Mouse (Mus musculus) intestine, embryonic 16.5 days (tissue): Measurements from ENCODE around the gene Il11ra1. TPM values are rescaled to one million over a fixed set of nuclear protein-coding genes. Genes with fewer than 3 reads are reported as not detected.
"Not testable (repeated sequence)": the region's sequence is repeated elsewhere in the genome, so short reads cannot be mapped to it uniquely, and the experiment has no call there.

Experiments
- ATAC-seq: fragments of 200-750 bp; cut with Nextera tagmentation; 2 replicates; pipeline ENCODE4 v1.8.0; 2017; ENCODE audit warnings: moderate TSS enrichment, moderate library complexity
- H3K27ac ChIP-seq: fragments of 300-500 bp; sonication (generic); 2 replicates; pipeline ENCODE4 v1.5.1; 2014; ENCODE audit warnings: mild to moderate bottlenecking, low read length
- H3K27me3 ChIP-seq: fragments of 300-500 bp; sonication (generic); replicated peaks from 2 replicates; pipeline ENCODE4 v1.6.1; 2014; ENCODE audit warnings: low read length, control low read depth, mixed read lengths; ENCODE audit not compliant: control insufficient read depth, insufficient read depth
- H3K36me3 ChIP-seq: fragments of 300-500 bp; sonication (generic); 2 replicates; pipeline ENCODE4 v1.6.1; 2014; ENCODE audit warnings: low read length, control low read depth; ENCODE audit not compliant: control insufficient read depth, insufficient read depth
- H3K4me1 ChIP-seq: fragments of 300-500 bp; sonication (generic); 2 replicates; pipeline ENCODE4 v1.6.1; 2014; ENCODE audit warnings: low read length, control low read depth, mixed read lengths; ENCODE audit not compliant: control insufficient read depth, insufficient read depth
- H3K4me2 ChIP-seq: fragments of 300-500 bp; sonication (generic); 2 replicates; pipeline ENCODE4 v1.6.1; 2014; ENCODE audit warnings: low read depth, low read length, control low read depth
- H3K4me3 ChIP-seq: fragments of 300-500 bp; sonication (generic); 2 replicates; pipeline ENCODE4 v1.5.1; 2014; ENCODE audit warnings: mild to moderate bottlenecking, low read length
- H3K9ac ChIP-seq: fragments of 300-500 bp; sonication (generic); 2 replicates; pipeline ENCODE4 v1.6.1; 2014; ENCODE audit warnings: low read depth, low read length
- H3K9me3 ChIP-seq: fragments of 300-500 bp; sonication (generic); 2 replicates; pipeline ENCODE4 v1.6.1; 2016; ENCODE audit warnings: low read length, control low read depth; ENCODE audit not compliant: control insufficient read depth
- WGBS: fragments of 180-500 bp; shearing (Covaris S2); extraction: QIAGEN DNeasy Blood & Tissue Kit; methylation state at CpG from one replicate; pipeline ENCODE4 v1.1.7; 2014; 5-methylcytosine and 5-hydroxymethylcytosine counted together
- polyA plus RNA-seq: library from polyadenylated mRNA; unstranded; fragments of >200 nt; fragmentation: Nextera tagmentation; extraction: Ambion mirVana; gene quantifications from 2 replicates; pipeline ENCODE4 v1.2.1, GENCODE M21; 2015

Gene Il11ra1
- polyA plus RNA-seq, 1 experiment from 2014 or later = 125 TPM

DNA sequence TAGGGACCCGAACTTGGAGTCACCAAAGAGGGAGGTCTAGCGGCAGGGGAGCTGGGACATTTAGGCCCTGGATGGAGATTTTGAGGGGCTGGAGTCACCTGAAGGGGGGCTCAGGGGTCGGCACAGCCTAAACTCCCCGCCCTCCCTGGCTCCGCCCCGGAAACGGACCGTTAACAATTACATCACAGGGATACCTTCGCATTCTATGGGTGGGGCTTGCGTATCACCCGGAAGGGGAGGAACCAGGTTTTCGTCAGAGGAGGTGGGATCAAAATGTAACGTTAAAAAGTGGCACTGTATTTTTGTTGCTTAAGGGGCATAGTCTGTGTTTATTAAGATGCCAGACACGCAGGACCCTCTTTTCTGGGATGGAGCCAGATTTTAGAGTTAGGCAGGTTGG lies 74.2 kb downstream of the Il11ra1 start, which contains the start of gene Ccl27a:
Ccl27a (minus strand) TSS at position 246 of the 400 bp plus-strand sequence.
- H3K36me3 ChIP-seq, ATAC-seq, H3K27me3 ChIP-seq, H3K4me1 ChIP-seq, H3K9me3 ChIP-seq, H3K27ac ChIP-seq: not testable (repeated sequence)
- 0% methylated on average over 12 of the region's 14 CpGs for WGBS
- Histone ChIP-seq H3K4me2 (peak within 1 kb of the TSS; percentile 48), H3K4me3 (peak within 1 kb of the TSS; percentile 40), H3K9ac (0 out of 2 replicates have a peak within 1 kb of the TSS, but pooled peaks have one; percentile 48)

DNA sequence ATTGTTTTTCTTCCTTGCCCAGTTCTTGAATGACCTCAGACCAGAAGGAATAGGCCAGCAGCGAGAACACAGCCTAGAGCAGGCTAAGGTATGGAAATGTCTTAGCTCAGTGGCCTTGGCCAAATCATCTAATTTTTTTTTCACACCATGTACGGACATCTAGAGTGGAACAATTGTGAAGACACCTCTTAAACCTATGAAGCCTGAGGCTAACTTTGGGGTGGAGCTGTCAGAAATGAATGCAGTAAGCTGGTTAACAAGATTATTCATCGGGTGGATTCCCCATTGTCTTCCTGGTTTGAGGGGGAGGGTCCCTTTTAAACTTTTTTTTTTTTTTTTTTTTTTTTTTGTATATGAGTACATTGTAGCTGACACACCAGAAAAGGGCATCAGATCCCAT lies 74.7 kb downstream of the Il11ra1 start:
- not testable (repeated sequence) for H3K27ac ChIP-seq, H3K9ac ChIP-seq, ATAC-seq, H3K36me3 ChIP-seq, H3K27me3 ChIP-seq, H3K9me3 ChIP-seq, H3K4me1 ChIP-seq
- peak overlapping the region; percentile 29; the same call in 1 of the 2 replicates for H3K4me3 ChIP-seq
- H3K4me2 ChIP-seq = 0 out of 2 replicates have a peak overlapping the region, but pooled peaks have one; percentile 32
- WGBS = 76% methylated on average over 3 of the region's 3 CpGs

- not testable (repeated sequence) for H3K9me3 ChIP-seq, H3K4me1 ChIP-seq, H3K9ac ChIP-seq, ATAC-seq, H3K27me3 ChIP-seq, H3K4me2 ChIP-seq, H3K36me3 ChIP-seq, H3K4me3 ChIP-seq, H3K27ac ChIP-seq
- WGBS = 88% methylated on average over 1 of the region's 1 CpGs
Observed at GRCm38 (mm10) chr4:41775840-41776239, 76.1 kb downstream of the Il11ra1 start.

DNA sequence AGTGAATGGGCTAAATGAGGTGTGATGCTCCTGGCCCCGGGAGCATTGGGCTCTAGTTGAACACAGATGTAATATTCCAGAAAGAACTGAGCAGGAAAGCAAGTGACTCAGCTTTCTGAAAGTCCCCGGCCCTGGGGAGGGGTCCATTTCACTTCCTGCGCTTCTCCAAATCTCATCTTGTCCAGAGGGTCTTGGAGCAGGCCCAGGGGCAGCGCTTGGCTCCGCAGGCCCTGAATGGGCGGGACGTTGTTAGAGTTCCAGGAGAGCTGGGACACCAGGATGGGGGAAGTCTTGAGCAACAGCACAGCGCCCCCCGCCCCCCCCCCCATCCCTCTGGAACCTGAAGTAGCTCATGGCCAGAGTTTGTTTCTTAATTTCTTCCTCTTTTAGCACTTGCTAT lies 81.5 kb downstream of the Il11ra1 start:
- H3K4me3 ChIP-seq, H3K36me3 ChIP-seq, ATAC-seq, H3K4me1 ChIP-seq, H3K9ac ChIP-seq, H3K27ac ChIP-seq, H3K4me2 ChIP-seq, H3K9me3 ChIP-seq, H3K27me3 ChIP-seq: not testable (repeated sequence)
- WGBS = 22% methylated on average over 4 of the region's 9 CpGs

GRCm38 (mm10) chr4:41781748-41782485 lies 82.1 kb downstream of the Il11ra1 start:
- not testable (repeated sequence) for H3K4me3 ChIP-seq, H3K27me3 ChIP-seq, ATAC-seq, H3K36me3 ChIP-seq, H3K9me3 ChIP-seq, H3K27ac ChIP-seq, H3K4me2 ChIP-seq, H3K4me1 ChIP-seq, H3K9ac ChIP-seq
- 26% methylated on average over 15 of the region's 21 CpGs for WGBS

DNA sequence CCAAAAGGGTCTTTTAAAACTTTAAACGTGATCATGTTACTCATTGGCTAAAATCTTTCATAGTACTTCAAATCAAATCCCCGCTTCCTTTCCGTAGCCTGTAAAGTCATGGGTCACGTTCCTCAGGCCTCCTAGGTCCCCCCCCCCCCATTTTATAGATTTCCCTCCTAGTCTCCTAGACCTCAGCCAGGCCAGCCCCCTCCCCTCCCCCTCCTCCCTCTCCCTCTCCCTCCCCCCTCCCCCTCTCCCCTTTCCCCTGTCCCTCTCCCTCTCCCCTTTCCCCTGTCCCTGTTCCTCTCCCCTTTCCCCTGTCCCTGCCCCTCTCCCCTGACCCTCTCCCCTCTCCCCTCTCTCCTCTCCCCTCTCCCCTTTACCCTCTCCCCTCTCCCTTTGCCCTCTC lies 82.9 kb downstream of the Il11ra1 start:
- WGBS = 51% methylated on average over 4 of the region's 4 CpGs
- ATAC-seq = not testable (repeated sequence)

GRCm38 (mm10) chr4:41783197-41783596 lies 83.4 kb downstream of the Il11ra1 start:
- 26% methylated on average over 3 of the region's 3 CpGs for WGBS
- not testable (repeated sequence) for H3K27ac ChIP-seq

More for the DNA sequence above, 82.9 kb downstream of the Il11ra1 start:
- H3K27ac ChIP-seq, H3K4me1 ChIP-seq, H3K4me3 ChIP-seq, H3K27me3 ChIP-seq, H3K36me3 ChIP-seq, H3K9me3 ChIP-seq, H3K4me2 ChIP-seq, H3K9ac ChIP-seq: not testable (repeated sequence)

More at GRCm38 (mm10) chr4:41783197-41783596, 83.4 kb downstream of the Il11ra1 start:
- not testable (repeated sequence) for H3K36me3 ChIP-seq, H3K9ac ChIP-seq, H3K4me2 ChIP-seq, H3K4me3 ChIP-seq, H3K4me1 ChIP-seq, H3K9me3 ChIP-seq, ATAC-seq, H3K27me3 ChIP-seq

Other genes starting within 250 kb of the Il11ra1 start
- gene Kif24, start 235.1 kb upstream of the Il11ra1 start, polyA plus RNA-seq = 4.0 TPM in 2 replicates
- gene Nudt2, start 234.8 kb upstream of the Il11ra1 start, polyA plus RNA-seq = 62.5 and 70.3 TPM in 2 replicates
- 12.7 and 15.3 TPM in 2 replicates for gene AI464131, start 196.9 kb upstream of the Il11ra1 start, polyA plus RNA-seq
- gene 1110017D15Rik, start 182.7 kb upstream of the Il11ra1 start, polyA plus RNA-seq = 0.21 TPM in 1 of 2 replicates, not detected in the other
- gene Fam219a, start 130.5 kb upstream of the Il11ra1 start, polyA plus RNA-seq = 2.4 and 2.9 TPM in 2 replicates
- 3.5 and 4.2 TPM in 2 replicates for gene Dnaic1, start 130.2 kb upstream of the Il11ra1 start, polyA plus RNA-seq
- 7.6 and 8.7 TPM in 2 replicates for gene Enho, start 59.7 kb upstream of the Il11ra1 start, polyA plus RNA-seq
- 5.5 and 5.6 TPM in 2 replicates for gene Cntfr, start 2.9 kb upstream of the Il11ra1 start, polyA plus RNA-seq
- gene Rpp25l, start 13.5 kb downstream of the Il11ra1 start, polyA plus RNA-seq = 57.5 and 64.9 TPM in 2 replicates
- gene Dctn3, start 23.2 kb downstream of the Il11ra1 start, polyA plus RNA-seq = 136 and 143 TPM in 2 replicates
- not detected in 2 replicates for gene Arid3c, start 31.2 kb downstream of the Il11ra1 start, polyA plus RNA-seq
- gene Galt, start 55.2 kb downstream of the Il11ra1 start, polyA plus RNA-seq = 93.4 and 103 TPM in 2 replicates
- 105 and 111 TPM in 2 replicates for gene Sigmar1, start 56.2 kb downstream of the Il11ra1 start, polyA plus RNA-seq
- 24.3 and 26.8 TPM in 2 replicates for gene Ccl27a, start 74.3 kb downstream of the Il11ra1 start, polyA plus RNA-seq
- 15.1 and 26.9 TPM in 2 replicates for gene Gm21541, start 203.6 kb downstream of the Il11ra1 start, polyA plus RNA-seq
- 1.6 and 1.7 TPM in 2 replicates for gene Gm20878, start 241.6 kb downstream of the Il11ra1 start, polyA plus RNA-seq